Mouse (Mus musculus): ENCODE data around the gene Glipr2.

Glipr2 gene

DNA sequence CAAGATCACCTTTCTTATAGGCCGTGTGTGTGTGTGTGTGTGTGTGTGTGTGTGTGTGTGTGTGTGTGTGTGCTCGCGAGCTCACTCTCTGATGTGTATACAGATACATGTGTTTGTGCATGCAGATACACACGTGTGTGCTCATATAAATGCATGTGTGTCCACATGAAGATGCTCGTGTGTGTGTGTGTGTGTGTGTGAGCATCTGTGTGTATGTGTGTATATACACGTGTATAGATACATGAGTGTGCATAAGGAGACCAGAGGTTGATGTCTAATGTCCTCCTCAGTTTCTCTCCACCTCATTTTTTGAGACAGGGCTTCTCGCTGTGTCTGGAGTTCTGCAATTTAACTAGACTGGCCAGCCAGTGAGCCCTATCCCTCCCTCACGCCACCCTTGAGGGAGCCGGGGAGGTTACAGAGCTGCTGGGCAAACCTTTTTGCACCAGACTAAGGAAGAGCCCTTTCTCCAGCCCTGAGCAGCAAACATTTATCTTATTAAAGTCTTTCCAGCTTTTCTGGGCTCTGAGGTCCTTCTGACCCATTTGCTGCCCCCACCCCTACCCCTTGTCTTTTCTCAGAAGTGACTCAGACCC lies 14.4 kb downstream of the Glipr2 start:
- no peak for DNase-seq

DNA sequence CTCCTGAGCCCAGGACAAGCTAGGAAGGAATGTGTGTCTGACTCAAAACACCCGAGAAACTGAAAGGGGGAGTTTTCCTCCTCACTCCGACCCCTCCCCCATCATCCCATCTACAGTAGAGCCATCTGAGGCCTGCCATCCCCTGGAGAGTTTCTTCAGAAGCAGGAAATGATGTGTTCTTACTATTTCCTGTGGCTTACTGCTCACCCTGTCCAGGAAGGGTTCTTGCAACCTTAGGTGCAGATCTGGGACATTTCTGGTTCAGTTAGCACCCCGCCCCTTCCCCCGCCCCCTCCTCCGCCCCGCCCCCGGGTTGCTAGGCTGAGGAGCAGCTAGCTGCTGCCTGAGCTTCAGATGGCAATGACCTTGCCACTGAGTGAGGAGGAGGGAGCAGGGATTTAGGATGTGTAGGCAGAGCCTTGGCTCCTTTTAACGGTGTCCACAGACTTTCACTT lies 15.0 kb downstream of the Glipr2 start:
- peak; percentile 52 to 61 for DNase-seq

DNA sequence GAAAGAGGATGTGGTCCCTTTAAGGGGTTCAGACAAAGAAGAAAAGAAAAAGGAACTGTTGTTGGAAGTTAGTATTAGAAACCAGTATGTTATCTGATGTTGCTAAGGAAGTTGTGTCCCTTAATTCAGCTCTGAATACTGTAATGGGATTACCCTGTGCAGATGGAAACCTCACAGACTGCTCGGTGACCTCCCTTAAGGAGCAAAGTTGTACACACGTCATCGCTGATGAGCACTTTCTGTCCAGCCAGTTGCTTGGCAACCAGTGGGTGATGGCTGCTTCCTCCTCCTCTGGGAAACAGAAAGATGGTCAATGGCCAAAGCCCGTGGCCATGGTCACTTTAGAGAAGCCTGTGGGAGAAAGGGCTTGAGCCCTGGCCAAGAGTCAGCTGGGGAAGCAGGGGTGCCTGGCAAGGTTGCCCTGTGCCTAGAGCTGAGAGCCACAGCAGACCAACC lies 16.4 kb downstream of the Glipr2 start:
- DNase-seq, result no peak

DNA sequence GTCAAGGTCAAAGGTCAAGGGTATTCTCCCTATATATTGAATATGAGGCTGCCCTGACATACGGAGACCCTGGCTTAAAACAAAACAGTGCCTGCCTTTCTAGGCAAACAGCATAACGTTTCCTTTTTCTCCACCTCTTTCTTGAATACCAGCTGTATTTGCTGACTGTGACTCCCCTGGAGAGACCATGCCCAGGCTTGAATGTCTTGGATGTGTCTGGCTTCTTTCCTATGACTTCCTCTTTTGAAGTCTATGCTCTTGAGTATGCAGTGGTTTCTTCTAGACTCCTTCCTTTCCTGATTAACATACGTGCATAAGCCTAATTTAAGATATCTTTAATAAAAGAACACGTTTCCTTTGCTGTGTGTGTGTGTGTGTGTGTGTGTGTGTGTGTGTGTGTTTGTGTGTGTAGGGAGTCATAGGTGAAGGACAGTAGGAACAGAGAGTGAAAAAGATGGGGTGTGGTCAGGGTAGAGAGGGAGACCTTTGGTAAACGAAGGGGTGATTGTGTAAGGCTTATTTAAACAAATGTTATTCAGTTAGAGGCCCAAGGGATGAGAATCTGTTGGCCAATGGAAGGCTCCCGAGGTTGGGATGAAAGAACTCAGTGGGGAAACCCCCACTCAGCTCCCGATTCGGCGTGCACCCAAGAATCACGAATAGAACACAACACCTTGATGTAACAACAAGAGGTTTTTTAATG lies 17.9 kb downstream of the Glipr2 start:
- no peak for DNase-seq

DNA sequence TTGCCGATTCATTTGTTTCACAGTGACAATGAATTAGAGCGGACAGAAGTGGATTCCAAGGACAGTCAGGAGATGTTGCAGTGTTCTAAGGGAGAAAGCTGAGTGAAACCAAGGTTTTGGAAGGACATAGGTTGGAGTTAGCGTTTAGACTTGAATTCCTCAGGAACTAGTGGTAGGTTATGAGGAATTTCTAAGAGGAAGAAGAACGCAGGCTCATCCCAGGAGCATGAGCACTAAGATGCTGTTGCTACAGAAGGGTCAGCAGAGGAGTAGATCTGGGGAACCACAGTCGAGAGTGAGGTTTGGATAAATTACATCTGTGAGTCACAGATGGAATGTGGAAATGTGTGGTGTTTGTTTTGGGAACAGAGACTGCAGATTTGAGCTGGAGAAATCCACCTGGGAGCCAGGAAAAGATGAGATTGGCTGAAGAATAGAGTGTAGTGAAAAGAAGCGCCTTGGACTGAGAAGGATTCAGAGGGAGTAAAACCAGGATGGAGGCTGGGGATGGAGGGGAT lies 19.1 kb downstream of the Glipr2 start:
- no peak for DNase-seq

DNA sequence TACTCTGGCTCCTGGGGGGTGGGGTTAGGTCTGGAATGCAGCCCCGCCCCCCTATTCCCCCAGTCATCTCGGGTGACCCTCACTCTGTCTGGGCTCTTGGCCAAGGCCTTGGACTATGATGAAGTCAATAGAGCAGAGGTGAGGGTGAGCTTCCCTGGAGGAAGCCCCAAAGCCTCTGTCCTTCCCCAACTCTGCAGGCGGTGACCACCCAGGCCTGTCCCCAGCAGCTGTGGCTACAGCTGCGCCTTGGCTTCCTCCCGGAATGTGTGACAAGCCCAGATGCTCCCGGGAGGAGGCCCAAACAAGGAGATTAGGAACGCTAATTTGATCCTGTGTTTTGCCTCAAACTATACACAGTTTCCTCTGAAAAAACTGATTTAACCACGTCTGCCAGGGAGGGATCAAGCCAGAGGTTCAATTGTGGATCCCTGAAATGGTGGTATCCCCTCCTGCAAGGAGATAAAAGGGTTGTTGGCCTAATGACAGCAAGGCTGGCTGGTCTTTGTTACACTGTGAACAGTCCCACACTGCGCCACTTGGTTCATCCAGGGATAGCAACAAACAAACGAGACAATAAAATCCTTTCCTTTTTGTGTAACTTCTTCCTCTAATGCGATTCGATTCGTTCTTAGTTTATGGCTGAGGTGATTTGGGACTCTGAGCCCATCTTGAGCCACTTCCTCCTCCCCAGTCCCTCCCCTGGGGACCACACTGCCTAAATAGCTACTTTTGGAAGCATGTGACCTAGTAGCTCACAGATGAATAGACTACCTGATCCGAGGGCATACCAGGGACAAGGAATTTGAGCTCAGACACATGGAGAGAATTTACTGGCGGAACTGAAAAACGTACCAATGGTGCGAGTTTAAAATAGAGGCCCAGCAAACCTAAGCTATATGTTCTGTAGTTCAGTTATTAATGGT lies 21.6 kb downstream of the Glipr2 start:
- no peak for DNase-seq

DNA sequence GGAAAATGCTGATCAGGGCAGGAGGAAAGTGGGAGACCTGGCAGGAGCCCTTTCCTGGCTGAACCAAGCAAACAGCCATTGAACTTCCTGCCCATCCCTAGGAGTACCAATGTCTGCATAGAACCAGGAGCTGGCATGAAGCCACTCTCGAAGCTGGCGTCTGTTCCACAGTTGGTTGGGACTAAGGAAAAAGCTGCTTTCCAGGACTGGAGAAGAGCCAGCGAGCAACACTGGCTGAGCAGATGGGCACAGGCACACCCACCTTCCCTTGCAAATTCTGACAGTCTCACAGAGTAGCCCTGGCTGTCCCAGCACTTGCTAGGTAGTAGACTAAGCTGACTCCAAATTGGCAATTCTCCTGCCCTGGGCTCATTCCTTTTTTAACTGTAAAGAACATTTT lies 22.5 kb downstream of the Glipr2 start:
- DNase-seq, result no peak

DNA sequence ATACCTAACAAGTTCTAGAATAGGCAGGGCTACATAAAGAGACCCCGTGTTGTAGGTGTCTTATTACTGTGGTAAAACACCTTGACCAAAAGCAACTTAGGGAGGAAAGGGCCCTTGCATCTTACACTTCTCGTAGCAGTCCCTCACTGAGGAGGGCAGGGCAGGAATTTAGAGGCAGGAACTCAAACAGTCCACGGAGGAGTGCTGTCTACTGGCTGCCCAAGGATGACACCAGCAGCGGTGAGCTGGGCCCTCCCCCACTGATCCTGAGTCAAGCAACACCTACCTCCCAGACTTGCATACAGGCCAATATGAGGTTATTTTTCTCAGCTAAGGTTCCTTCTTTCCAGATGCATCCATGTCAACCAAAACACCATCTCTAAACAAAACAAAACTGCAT lies 23.0 kb downstream of the Glipr2 start:
- DNase-seq, result no peak

DNA sequence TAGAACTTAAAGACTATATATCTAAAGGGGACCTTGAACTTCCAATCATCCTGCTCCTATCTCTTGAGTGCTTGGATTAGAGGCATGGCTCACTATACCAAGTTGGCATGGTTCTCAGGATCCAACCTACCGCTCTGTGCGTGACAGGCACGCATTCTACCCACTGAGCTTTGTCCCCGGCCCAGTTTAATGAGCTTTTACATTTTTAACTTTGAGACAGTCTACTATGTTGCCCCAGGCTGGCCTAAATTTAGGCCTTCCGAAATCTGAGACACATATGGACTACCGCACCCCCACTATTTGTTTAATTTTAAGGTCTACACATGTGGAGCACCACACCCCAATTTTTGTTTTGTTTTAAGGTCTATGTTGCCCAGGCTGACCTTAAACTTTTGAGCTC lies 23.6 kb downstream of the Glipr2 start:
- DNase-seq, result no peak

DNA sequence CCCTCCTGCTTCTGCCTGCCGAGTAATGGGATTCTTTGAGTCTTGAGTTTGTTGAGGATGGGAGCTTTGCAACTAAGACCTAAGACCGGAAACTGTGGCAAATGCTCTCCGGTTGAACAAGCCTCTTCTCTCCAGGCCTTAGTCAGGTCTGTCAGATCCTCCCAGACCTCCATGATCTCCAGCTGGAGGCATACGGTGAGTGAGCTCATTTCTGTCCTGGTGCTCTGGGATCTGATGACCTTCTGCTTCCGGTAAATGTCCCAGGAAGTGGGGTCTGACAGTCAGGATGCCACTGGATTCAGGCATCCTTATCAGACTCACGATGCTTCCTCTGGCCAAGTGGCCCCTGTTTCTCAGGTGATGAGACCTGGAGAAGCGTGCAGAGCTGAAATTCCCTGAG lies 24.1 kb downstream of the Glipr2 start:
- no peak for DNase-seq

DNA sequence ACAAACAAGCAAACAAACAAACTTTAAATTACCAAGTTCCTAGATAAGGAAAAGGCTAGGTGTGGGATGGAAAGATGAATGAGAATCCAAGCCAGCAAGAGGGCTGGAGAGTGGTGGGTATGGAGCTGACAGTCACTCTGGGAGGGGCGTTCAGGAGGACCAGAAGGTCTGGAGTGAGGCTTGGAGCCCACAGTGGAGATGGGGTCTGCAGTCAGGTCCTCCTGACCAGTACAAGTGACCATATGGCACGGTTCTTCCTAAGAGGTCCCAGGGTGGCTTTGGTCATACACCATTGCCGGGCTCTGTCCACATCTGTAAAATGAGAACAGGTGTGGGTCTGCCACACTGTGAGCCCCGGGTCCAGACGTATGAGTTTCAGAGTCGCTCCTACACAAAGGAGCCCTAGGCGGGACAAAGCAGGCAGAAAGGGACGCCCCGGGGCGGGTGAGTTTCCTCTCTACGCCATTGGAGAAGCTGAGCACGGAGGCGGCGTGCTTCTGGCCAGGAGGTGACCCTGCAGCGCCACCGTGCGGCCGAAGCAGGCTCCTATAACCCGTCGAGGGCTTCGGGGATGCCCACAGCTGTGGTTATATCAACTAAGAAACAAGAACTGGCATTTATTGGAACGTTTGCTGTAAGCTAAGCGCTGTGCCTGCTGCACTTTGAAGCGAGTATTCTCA lies 25.0 kb downstream of the Glipr2 start:
- peak; percentile 93 to 94 for DNase-seq

DNA sequence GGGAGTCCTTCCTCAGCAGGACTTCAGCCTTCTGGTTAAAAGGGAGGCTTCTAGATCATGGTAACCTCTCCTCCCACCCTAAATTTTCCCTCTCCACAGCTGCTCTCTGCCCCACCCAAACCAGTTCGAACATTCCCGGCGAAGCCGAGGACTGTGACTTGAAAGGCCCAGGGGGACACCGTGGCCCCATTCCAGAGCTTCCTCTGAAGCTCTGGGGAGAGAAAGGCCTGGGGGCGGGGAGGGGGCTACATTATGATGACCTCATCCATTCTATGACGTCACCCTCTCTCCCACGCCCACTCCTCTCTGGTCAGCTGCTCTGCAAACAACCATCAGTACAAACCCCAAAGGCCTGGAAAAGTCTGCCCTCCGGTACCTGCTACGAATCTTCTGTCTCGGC lies 26.0 kb downstream of the Glipr2 start, which contains the start of gene Ccin:
Ccin (plus strand) TSS at position 303 of the 400 bp plus-strand sequence.
- no peak for DNase-seq

DNA sequence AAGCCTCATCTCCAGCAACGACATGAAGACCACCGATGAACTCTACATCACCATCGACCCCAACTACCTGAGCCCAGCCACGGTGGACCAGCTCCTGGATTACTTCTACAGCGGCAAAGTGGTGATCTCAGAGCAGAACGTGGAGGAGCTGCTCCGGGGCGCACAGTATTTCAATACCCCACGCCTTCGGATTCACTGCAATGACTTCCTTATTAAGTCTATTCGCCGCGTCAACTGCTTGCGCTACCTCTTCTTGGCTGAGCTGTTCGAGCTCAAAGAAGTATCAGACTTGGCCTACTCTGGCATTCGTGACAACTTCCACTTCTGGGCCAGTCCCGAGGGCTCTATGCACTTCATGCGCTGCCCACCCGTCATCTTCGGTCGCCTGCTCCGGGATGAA lies 26.6 kb downstream of the Glipr2 start:
- no peak for DNase-seq

DNA sequence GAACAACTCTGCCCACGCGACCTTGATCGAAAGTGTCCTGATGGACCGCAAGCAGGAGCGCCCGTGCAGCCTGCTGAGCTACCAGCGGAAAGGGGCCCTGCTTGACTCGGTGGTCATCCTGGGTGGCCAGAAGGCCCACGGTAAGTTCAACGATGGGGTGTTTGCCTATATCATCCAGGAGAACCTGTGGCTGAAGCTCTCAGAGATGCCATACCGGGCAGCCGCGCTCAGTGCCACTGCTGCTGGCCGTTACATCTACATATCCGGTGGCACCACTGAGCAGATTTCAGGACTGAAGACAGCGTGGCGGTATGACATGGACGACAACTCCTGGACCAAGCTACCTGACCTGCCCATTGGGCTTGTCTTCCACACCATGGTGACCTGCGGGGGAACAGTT lies 27.1 kb downstream of the Glipr2 start:
- no peak for DNase-seq

DNA sequence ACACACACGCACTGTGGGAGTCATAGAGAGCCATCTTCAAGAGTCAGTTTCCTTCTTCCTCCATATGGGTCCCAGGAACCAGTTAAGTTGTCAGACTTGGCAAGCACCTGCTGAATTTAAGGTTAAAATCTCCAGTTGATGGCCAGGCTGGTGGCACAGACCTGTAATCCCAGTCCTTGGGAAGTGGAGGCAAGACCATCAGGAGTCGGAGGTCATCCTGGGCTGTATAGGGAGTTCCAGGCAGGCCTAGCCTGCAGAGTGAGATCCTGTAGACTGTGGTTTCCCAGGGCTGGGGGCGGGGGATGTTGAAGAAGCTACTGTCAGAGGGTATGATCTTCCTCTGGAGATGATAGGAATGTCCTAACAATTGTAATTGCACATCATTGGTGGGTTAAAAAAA lies 31.8 kb downstream of the Glipr2 start:
- DNase-seq, result no peak

DNA sequence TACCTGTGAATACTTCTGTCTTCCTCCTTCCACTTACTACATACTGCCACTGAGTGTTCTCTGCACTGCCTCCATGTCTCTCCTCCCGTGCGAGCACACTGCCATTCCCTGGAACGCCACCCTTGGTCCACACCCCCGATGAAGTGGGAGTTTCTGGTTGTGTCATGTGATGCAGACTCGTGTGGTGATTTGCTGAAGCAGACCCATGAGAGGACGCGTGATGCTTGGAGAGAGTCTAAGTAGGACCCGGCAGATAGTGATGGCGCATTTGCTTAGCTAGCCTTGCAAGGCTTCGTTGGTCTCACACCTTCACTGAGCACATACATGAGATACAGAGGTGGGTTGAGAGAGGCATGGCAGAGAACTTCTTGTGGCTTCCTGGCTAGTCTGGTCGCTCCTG lies 35.9 kb downstream of the Glipr2 start:
- DNase-seq, result no peak

DNA sequence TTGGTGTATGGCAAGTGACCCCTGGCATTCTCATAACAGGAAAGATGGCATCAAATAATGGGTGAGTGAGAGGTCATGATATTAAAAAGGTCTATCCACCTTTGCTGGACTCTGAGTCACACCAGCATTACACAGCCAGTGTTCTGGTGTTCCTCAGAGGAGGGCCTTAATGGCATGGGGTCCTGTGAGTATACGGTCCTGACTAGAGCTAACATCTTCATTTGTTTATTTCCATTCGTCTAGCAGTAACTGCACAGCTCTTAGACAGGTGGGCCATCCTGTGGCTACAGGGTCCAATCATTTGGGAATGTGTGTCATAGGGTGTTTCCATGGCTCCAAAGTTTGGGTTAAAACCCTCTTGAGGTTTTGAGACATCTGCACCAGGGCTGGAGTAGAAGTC lies 37.1 kb downstream of the Glipr2 start:
- DNase-seq, result no peak

DNA sequence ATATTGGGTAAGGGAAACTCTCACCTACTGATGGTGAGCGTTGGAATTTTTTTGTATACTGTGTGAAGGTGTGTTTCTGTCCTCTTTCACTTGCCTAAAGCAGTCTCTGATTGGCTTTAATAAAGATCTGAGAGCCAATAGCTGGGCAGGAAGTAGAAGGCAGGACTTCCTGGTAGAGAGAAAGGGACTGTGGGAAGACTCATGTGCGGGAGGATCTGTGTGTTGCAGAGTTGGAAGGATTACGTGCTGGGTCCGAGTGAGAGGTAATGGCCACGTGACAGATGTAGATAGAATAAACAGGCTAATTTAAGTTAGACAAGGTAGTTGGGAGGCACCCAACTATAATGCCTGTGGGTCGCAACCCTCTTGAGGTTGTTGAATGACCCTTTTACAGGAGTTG lies 46.4 kb downstream of the Glipr2 start:
- no peak for DNase-seq

DNA sequence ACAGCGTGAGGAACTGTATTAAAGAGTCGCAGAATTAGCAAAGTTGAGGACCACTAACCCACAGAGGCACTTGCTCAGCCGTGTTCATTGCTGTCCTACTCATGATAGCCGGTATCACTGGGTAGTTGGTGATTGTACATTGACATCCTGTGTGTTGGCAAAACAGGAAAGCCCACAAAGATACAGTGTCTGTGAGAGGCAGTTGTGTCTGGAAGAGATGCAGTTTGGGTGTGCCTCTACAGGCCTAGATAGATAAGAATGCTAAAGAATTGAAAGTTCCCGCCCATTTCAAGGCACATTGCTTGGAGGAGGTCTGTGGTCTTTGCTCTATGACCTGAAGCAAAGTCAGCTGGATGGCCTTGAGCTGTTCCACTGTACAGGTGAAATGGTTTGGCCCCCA lies 46.9 kb downstream of the Glipr2 start, which contains the start of gene Clta:
Clta (plus strand) TSS at position 327 of the 400 bp plus-strand sequence.
- DNase-seq, result no peak

DNA sequence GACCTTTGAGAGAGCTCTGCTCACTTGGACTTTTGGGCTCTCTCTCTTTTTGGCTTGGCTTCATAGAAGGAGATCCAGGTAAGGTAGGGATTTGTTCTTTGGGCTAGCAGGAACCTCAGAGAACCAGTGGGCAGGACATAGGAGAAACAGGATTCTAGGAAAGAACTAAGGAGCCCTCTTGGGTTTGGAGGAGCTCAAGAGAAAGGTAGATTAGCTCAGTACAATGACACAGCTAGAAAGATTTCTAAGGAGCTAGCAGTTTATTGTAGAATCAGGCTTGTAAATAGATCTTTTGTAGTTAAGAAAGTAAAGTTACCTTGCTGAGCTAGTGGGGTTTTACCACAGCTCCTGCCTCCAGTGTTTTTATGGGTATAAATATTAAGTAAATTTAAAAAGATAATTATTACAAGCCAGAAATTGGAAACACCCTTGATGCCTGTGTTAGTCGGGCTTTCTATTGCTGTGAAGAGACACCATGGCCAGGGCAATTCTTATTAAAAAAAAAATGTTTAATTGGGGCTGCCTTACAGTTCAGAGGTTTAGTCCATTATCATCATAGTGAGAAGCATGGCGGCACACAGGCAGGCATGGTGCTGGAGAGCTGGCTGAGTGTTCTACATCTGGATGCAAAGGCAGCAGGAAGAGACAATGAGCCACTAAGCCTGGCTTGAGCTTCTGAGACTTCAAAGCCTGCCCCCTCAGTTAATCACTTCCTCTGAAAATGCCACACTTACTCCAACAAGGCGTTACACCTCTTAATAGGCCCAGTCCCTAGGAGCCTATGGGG lies 47.6 kb downstream of the Glipr2 start:
- no peak for DNase-seq

DNA sequence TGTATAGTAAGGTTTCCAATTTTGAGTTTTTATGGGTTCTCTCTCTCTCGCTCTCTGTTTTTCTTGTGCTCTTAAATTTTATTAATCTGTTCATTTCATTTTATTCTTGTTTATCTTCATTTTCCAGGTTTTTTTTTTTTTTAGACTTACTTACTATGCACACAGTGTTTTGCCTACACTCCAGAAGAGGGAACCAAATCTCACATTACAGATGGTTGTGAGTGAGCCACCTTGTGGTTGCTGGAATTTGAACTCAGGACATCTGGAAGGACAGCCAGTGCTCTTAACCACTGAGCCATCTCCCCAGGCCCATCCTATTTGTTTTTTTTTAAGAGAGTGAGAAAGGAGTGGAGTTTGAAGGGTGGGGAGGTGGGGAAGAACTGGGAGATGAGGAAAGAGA lies 53.0 kb downstream of the Glipr2 start:
- DNase-seq, result no peak

DNA sequence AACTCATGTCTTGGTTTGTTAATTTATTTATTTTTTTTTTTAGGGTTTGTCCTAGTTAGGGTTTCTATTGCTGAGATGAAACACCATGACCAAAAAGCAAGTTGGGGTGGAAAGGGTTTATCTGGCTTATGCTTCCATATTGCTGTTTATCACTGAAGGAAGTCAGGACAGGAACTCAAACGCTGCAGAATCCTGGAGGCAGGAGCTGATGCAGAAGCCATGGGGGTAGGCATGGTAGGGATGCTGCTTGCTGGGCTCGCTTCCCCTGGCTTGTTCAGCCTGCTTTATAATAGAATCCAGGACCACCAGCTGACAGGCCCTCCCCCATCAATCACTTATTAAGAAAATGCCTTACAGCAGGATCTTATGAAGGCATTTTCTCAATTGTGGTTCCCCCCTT lies 53.7 kb downstream of the Glipr2 start:
- no peak for DNase-seq
